Mouse (Mus musculus): ENCODE data around the gene Prr13. TPM values are rescaled to one million over a fixed set of nuclear protein-coding genes. Genes with fewer than 3 reads are reported as not detected.
A peak's percentile ranks its signal among the peaks of the same experiment; 100 is the strongest.

Prr13 gene
- polyA plus RNA-seq, 1 experiment from 2014 or later: 86.1 TPM

DNA sequence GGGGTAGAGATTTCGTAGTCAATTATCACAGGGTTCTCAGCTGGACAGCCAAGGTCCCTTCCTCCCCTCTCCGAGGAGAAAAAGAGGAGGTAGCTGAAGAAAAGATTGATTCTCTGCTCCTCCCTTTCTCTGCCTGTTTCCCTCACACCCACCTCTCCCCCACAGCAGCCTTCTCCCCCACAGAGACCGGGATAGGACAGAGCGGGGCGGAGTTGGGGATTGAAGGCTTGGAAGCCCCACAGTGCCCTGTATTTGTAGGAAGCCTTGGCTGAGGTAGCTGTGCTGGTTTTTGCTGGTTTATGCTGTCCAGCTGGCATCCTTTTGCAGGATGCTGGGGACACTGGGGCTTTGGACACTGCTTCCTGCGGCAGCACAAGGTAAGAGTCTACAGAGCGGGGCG lies 13.7 kb upstream of the Prr13 start, which contains the start of gene Amhr2:
TSS of gene Amhr2 (plus strand) at position 222 of the 400 bp plus-strand sequence.
- no peak for ATAC-seq (replicated peaks; ENCODE audit: low FRiP score)
- Histone ChIP-seq H3K4me3 (replicated peaks) (no peak within 1 kb of the TSS), H3K9ac (no peak within 1 kb of the TSS), H3K27ac (no peak within 1 kb of the TSS), H3K9me3 (replicated peaks) (no peaks in the 10 kb centered on the region), H3K4me2 (no peak within 1 kb of the TSS), H3K4me1 (0 out of 2 replicates have a peak, but pooled peaks cover 2% of the 10 kb centered on the region), H3K36me3 (no peaks in the 10 kb centered on the region), H3K27me3 (no peaks in the 10 kb centered on the region)
- 51% methylated on average over 8 of the region's 8 CpGs for WGBS

DNA sequence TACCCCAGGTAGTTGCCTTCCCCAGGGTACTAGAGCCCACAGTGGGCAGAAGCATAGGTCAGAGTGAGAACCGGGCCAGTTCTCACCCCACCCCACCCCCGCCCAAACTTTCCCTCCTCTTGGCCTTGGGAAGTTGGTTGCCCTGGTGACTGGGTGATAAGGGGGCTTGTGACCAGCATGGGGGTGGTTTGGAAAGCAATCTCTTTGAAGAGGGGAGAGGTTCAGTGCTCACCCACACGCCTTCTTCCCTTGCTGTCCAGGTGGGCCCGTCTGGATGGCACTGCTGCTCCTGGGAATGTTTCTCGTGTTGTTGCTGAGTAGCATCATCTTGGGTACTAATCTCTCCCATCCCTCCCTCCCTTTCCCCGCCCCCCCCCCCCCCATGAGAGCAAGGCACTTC lies 12.4 kb upstream of the Prr13 start:
- no peaks in the 10 kb centered on the region for H3K27me3 ChIP-seq
- H3K4me2 ChIP-seq: no peak overlapping the region
- H3K27ac ChIP-seq: no peak overlapping the region
- WGBS: 58% methylated on average over 5 of the region's 6 CpGs
- 0 out of 2 replicates have a peak, but pooled peaks have one; percentile 33 for ATAC-seq (replicated peaks; ENCODE audit: low FRiP score)
- 0 out of 2 replicates have a peak, but pooled peaks cover 2% of the 10 kb centered on the region for H3K4me1 ChIP-seq
- H3K4me3 ChIP-seq (replicated peaks): no peak overlapping the region
- H3K9ac ChIP-seq: no peak overlapping the region
- no peaks in the 10 kb centered on the region for H3K36me3 ChIP-seq
- no peaks in the 10 kb centered on the region for H3K9me3 ChIP-seq (replicated peaks)

DNA sequence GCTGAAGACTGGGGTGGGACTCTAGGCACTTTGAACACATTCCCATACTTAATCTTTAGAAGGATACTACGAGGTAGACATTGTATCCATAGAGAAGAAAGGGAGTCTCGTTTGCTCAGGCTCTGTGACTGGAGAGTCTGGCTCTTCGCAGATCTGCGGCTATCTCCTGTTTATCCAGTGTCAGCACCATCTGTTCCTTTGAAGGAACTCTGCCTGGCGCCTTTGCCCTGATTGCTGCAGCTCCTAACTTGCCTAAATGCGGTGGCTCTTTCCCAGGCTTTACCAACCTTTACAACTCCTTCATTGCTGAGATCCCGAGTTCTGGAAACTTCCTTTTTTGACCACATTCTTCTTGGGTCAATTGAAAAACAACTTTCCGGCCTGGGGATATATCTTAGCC lies 9.5 kb upstream of the Prr13 start:
- ATAC-seq (replicated peaks; ENCODE audit: low FRiP score): no peak
- Histone ChIP-seq H3K36me3 (no peaks in the 10 kb centered on the region), H3K27ac (no peak overlapping the region), H3K9ac (no peak overlapping the region), H3K4me3 (replicated peaks) (no peak overlapping the region), H3K27me3 (no peaks in the 10 kb centered on the region), H3K4me1 (0 out of 2 replicates have a peak, but pooled peaks cover 2% of the 10 kb centered on the region), H3K9me3 (replicated peaks) (no peaks in the 10 kb centered on the region), H3K4me2 (no peak overlapping the region)
- WGBS: 31% methylated on average over 8 of the region's 8 CpGs

DNA sequence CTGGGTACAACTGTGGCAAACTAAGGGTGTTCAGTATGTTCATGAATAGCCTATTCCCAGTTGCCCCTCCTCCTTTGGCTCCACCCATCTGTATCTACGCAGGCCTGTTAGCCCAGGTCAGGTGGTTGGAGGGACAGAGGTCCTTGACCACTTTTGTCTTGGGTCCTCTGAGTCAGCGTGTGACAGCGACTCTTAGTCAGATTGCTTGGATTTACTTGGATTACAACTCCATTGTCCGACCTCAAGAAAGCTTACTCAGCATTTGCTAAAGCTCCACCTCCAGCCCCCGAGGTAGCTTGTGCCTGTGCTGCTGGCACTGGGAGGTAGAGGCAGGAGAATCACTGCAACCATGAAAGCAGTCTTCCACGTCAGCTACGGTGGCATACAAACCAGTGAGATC lies 7.9 kb upstream of the Prr13 start:
- Histone ChIP-seq H3K9me3 (replicated peaks) (no peaks in the 10 kb centered on the region), H3K36me3 (no peaks in the 10 kb centered on the region), H3K27ac (no peak overlapping the region), H3K4me2 (no peak overlapping the region), H3K4me3 (replicated peaks) (no peak overlapping the region), H3K4me1 (0 out of 2 replicates have a peak, but pooled peaks cover 2% of the 10 kb centered on the region), H3K27me3 (no peaks in the 10 kb centered on the region), H3K9ac (no peak overlapping the region)
- 35% methylated on average over 7 of the region's 7 CpGs for WGBS
- no peak for ATAC-seq (replicated peaks; ENCODE audit: low FRiP score)

DNA sequence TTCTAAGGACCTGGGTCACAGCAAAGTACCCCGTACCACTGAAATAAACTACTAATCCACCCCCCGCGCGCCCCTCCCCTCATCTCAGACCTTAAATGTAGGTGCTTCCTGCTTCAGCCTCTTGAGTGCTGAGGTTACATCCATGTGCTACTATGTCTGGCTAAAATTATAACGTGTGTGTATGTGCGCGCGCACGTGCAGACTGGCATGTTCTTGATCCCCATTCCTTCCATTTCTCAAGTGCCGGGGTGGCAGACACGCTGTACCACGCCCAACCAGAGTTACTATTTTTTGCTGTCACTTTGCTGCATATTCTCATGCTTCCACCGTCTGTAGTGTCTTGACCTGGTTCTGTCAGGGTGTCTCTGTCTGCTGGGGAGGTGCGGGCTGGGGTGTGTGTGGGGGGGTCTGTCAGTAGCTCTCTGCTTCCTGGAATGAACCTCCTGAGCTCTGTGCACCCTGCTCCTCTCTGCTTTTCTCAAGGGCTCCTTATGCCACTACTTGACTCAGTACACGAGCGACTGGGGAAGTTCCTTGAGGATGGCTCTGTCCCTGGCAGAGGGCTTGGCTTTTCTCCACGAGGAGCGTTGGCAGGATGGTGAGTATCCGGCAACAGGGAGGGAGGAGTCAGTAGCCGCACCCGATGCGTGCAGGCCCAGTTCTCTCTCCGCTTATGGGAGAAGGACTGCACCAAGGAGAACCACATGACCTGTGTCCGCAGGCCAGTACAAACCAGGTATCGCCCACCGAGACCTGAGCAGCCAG lies 7.0 kb upstream of the Prr13 start:
- Histone ChIP-seq H3K36me3 (no peaks in the 10 kb centered on the region), H3K4me2 (no peak overlapping the region), H3K4me3 (replicated peaks) (no peak overlapping the region), H3K9ac (no peak overlapping the region), H3K27me3 (no peaks in the 10 kb centered on the region), H3K9me3 (replicated peaks) (no peaks in the 10 kb centered on the region), H3K4me1 (no peaks in the 10 kb centered on the region), H3K27ac (no peak overlapping the region)
- no peak for ATAC-seq (replicated peaks; ENCODE audit: low FRiP score)
- WGBS: 84% methylated on average over 26 of the region's 26 CpGs

DNA sequence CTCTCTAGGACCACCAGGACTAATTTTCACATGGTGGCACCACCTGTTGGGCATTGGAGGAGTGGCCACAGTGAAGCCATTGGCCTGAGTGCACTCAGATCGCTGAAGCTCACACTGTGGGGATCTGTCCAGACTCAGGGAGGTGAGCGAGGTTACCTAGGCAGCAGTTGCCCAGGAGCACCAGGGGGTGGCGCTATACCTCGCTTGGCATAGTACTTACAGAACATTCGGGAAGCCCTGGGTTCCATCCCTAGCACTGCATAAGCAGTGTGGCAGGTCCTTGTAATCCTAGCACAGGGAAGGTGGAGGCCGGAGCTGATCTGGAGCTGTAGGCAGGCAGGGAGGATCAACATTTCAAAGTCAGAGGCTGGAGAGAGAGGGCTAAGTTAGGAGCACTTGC lies 2.8 kb upstream of the Prr13 start:
- WGBS: 38% methylated on average over 6 of the region's 6 CpGs
- H3K27ac ChIP-seq: no peak overlapping the region
- H3K9ac ChIP-seq: no peak overlapping the region
- no peak overlapping the region for H3K4me2 ChIP-seq
- no peaks in the 10 kb centered on the region for H3K36me3 ChIP-seq
- no peak for ATAC-seq (replicated peaks; ENCODE audit: low FRiP score)
- H3K27me3 ChIP-seq: no peaks in the 10 kb centered on the region
- H3K4me3 ChIP-seq (replicated peaks): no peak overlapping the region
- H3K9me3 ChIP-seq (replicated peaks): no peaks in the 10 kb centered on the region
- H3K4me1 ChIP-seq: peaks cover 28% of the 10 kb centered on the region

DNA sequence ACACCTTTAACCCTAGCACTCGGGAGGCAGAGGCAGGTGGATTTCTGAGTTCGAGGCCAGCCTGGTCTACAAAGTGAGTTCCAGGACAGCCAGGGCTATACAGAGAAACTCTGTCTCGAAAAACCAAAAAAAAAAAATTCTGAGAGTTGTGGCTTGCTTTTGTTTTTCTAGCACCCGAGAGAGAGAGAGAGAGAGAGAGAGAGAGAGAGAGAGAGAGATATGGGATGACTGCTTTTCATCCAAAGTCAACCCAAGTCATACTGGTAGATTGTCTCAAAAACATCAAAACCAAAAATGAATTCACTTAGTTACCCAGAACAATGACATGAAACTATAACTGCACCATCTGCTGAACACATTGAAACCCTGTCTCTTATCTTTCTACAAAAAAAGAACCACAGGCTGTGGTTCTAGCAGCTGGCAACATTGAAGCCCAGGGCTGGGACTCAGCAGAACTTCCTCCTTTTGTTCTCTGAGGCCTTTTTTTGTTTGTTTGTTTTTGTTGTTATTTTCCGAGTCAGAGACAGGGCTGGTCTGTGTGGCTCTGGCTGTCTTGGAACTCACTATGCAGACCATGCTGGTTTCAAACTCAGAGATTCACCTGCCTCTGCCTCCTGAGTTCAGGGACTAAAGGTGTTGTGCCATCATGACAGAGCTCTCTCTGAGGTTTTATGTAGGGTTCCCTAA lies 635 bp upstream of the Prr13 start:
- Histone ChIP-seq H3K27me3 (no peaks in the 10 kb centered on the region), H3K9ac (peak overlapping the region; percentile 39; the same call in 1 of the 2 replicates), H3K4me2 (peak overlapping the region; percentile 66), H3K27ac (0 out of 2 replicates have a peak overlapping the region, but pooled peaks have one; percentile 61), H3K4me1 (peaks cover 33% of the 10 kb centered on the region), H3K36me3 (peaks cover 7% of the 10 kb centered on the region), H3K4me3 (replicated peaks) (peak overlapping the region; percentile 51), H3K9me3 (replicated peaks) (no peaks in the 10 kb centered on the region)
- 67% methylated on average over 5 of the region's 5 CpGs for WGBS
- no peak for ATAC-seq (replicated peaks; ENCODE audit: low FRiP score)

DNA sequence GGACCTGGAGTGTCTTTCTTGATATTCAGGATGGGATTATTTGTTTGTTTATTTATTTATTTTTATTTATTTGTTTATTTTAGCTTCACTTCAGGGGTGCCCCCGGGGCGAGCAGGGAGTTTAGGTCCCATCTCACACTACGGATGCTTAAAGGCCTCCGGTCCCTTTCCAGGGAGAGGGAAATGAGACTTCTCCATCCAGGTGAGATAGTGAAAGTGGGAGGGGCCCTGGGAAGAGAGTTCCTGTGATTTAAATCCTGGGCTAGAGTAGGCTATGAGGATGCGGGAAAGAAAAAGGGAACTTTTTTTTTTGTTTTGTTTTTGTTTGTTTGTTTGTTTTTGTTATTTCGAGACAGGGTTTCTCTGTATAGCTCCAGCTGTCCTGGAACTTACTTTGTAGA lies 553 bp downstream of the Prr13 start:
- Histone ChIP-seq H3K9me3 (replicated peaks) (no peaks in the 10 kb centered on the region), H3K9ac (peak overlapping the region; percentile 39), H3K36me3 (peaks cover 10% of the 10 kb centered on the region), H3K4me2 (peak overlapping the region; percentile 66), H3K27me3 (no peaks in the 10 kb centered on the region), H3K27ac (peak overlapping the region; percentile 61; the same call in 1 of the 2 replicates), H3K4me1 (peaks cover 33% of the 10 kb centered on the region), H3K4me3 (replicated peaks) (peak overlapping the region; percentile 51)
- 35% methylated on average over 6 of the region's 6 CpGs for WGBS
- no peak for ATAC-seq (replicated peaks; ENCODE audit: low FRiP score)

DNA sequence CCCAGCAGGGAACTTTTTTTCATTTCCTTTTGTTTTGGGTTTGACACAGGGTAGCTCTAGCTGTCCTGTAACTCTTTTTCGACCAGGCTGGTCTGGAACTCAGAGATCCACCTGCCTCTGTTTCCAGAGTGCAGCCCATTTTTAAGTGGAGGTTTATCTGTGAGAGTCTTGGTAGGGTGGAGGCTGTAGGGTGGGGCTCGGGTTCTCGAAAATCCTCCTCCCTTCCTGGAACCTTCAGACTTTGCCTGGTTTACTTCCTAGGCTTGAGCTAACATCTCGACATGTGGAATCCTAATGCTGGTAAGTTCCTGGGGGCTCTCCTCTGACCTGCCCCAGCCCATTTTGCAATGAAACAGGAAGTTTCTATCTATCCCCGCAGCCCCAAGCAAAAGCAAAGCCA lies 1.0 kb downstream of the Prr13 start:
- ATAC-seq (replicated peaks; ENCODE audit: low FRiP score): no peak
- H3K4me3 ChIP-seq (replicated peaks): peak overlapping the region; percentile 51
- peak overlapping the region; percentile 17; the same call in 1 of the 2 replicates for H3K9ac ChIP-seq

DNA sequence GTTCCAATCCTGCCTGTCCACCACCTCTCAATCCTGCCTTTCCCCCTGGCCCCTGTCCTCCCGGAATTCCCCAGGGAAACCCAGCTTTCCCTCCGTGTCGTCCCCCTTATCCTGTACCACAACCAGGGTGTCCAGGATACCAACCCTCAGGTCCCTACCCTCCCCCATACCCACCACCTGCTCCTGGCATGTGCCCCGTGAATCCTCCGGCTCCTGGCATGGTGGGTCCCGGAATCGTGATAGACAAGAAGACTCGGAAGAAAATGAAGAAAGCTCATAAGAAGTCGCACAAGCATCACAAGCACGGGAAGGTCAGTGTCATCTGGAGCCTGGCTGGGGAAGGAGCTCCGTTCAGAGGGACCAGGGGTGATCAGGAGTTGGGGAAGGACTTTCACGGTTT lies 1.6 kb downstream of the Prr13 start:
- H3K4me3 ChIP-seq (replicated peaks): peak overlapping the region; percentile 22; the same call in 1 of the 2 replicates
- no peak for ATAC-seq (replicated peaks; ENCODE audit: low FRiP score)
- H3K4me2 ChIP-seq: peak overlapping the region; percentile 66

More for the DNA sequence above, 1.0 kb downstream of the Prr13 start:
- Histone ChIP-seq H3K4me2 (peak overlapping the region; percentile 66), H3K36me3 (peaks cover 10% of the 10 kb centered on the region), H3K27me3 (no peaks in the 10 kb centered on the region), H3K9me3 (replicated peaks) (no peaks in the 10 kb centered on the region), H3K27ac (no peak overlapping the region), H3K4me1 (peaks cover 33% of the 10 kb centered on the region)
- 61% methylated on average over 5 of the region's 5 CpGs for WGBS

DNA sequence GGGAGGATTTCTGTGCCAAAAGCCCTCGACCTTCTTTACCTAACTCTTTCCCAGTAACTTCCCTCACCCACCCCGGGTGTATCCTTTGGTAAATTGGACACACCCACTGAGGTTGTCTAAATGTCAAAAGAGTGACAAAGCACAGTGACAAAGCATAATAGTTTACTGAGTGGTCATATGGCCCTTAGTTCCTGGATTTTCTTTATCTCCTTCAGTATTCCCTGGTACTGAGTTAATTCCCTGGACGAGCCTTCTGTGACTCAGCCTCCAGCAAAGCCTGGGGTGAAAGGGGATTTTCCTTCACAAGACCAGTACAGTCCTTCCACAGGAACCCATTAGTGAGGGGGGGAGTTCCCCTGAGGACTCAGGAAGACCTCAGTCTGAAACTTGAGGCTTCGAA lies 2.1 kb downstream of the Prr13 start:
- H3K36me3 ChIP-seq: peaks cover 10% of the 10 kb centered on the region
- peak overlapping the region; percentile 66 for H3K4me2 ChIP-seq
- ATAC-seq (replicated peaks; ENCODE audit: low FRiP score): no peak
- H3K4me3 ChIP-seq (replicated peaks): no peak overlapping the region
- H3K4me1 ChIP-seq: peaks cover 33% of the 10 kb centered on the region
- peak overlapping the region; percentile 1; the same call in 1 of the 2 replicates for H3K27ac ChIP-seq
- H3K27me3 ChIP-seq: no peaks in the 10 kb centered on the region
- no peaks in the 10 kb centered on the region for H3K9me3 ChIP-seq (replicated peaks)
- H3K9ac ChIP-seq: no peak overlapping the region
- 45% methylated on average over 4 of the region's 4 CpGs for WGBS

More for the DNA sequence above, 1.6 kb downstream of the Prr13 start:
- H3K9me3 ChIP-seq (replicated peaks): no peaks in the 10 kb centered on the region
- peaks cover 10% of the 10 kb centered on the region for H3K36me3 ChIP-seq
- 50% methylated on average over 12 of the region's 12 CpGs for WGBS
- H3K27ac ChIP-seq: no peak overlapping the region
- peaks cover 33% of the 10 kb centered on the region for H3K4me1 ChIP-seq
- peak overlapping the region; percentile 17; the same call in 1 of the 2 replicates for H3K9ac ChIP-seq
- no peaks in the 10 kb centered on the region for H3K27me3 ChIP-seq

All from kidney, embryonic 15.5 days (tissue).